Mouse (Mus musculus) small intestine, adult 2 months (tissue): ENCODE results near the gene Ascl2. TPM values are rescaled to one million over a fixed set of nuclear protein-coding genes. Genes with fewer than 3 reads are reported as not detected.

Source experiments
- H3K27ac ChIP-seq: fragments of 200-500 bp; 2 replicates; pipeline ENCODE4 v1.5.1; 2012; ENCODE audit warnings: low read depth, low read length, control low read depth, inconsistent platforms; ENCODE audit not compliant: insufficient read depth
- H3K27me3 ChIP-seq: fragments of 200-500 bp; 2 replicates; pipeline ENCODE4 v1.6.1; 2012; ENCODE audit warnings: mild to moderate bottlenecking, moderate library complexity, low read length, inconsistent platforms; ENCODE audit not compliant: control insufficient read depth, insufficient read depth
- H3K36me3 ChIP-seq: fragments of 200-500 bp; 2 replicates; pipeline ENCODE4 v1.6.1; 2012; ENCODE audit warnings: mild to moderate bottlenecking, low read length, control low read depth, inconsistent platforms; ENCODE audit not compliant: control insufficient read depth, insufficient read depth
- H3K4me1 ChIP-seq: fragments of 200-500 bp; 2 replicates; pipeline ENCODE4 v1.6.1; 2012; ENCODE audit warnings: low read length, inconsistent platforms, mixed read lengths; ENCODE audit not compliant: control insufficient read depth, insufficient read depth, insufficient read length
- H3K4me3 ChIP-seq: fragments of 200-500 bp; 2 replicates; pipeline ENCODE4 v1.5.1; 2012; ENCODE audit warnings: low read depth, mild to moderate bottlenecking, control low read depth, inconsistent platforms, low read length, moderate library complexity
- CTCF ChIP-seq: fragments of 200-500 bp; IDR thresholded peaks from 2 replicates; pipeline ENCODE4 v1.5.1; 2012; ENCODE audit warnings: low read depth, mild to moderate bottlenecking, control low read depth, inconsistent platforms, low read length, moderate library complexity, mixed read lengths; ENCODE audit not compliant: insufficient replicate concordance, insufficient read length; ENCODE audit errors: extremely low read depth
- POLR2A ChIP-seq: fragments of 200-500 bp; IDR thresholded peaks from 2 replicates; pipeline ENCODE4 v1.6.1; 2012; ENCODE audit warnings: low read depth, mild to moderate bottlenecking, control low read depth, inconsistent platforms, low read length, moderate library complexity
- WGBS: fragments of 180-500 bp; shearing (Covaris S2); methylation state at CpG from one replicate; pipeline ENCODE4 v1.1.7; 2018; 5-methylcytosine and 5-hydroxymethylcytosine counted together
- polyA plus RNA-seq: library from polyadenylated mRNA; depleted of rRNA; stranded (reverse); fragments of >200 nt; gene quantifications from 2 replicates; pipeline ENCODE4 v1.2.3, GENCODE M21; 2012

The Ascl2 gene
- polyA plus RNA-seq, 1 experiment: 18.1 TPM

GRCm38 (mm10) chr7:143012230-143012875 is 43.3 kb upstream of the Ascl2 start:
- H3K36me3 ChIP-seq: no peaks in the 10 kb centered on the region
- no peak for TF ChIP-seq CTCF
- no peak for TF ChIP-seq POLR2A
- no peaks in the 10 kb centered on the region for H3K27me3 ChIP-seq
- 41% methylated on average over 5 of the region's 5 CpGs for WGBS
- H3K4me1 ChIP-seq: peaks cover 36% of the 10 kb centered on the region
- no peak overlapping the region for H3K4me3 ChIP-seq
- H3K27ac ChIP-seq: no peak overlapping the region

GRCm38 (mm10) chr7:143011226-143011625 is 42.2 kb upstream of the Ascl2 start:
- 90% methylated on average over 1 of the region's 1 CpGs for WGBS
- no peaks in the 10 kb centered on the region for H3K27me3 ChIP-seq
- TF ChIP-seq POLR2A (no peak), CTCF (no peak)
- no peak overlapping the region for H3K27ac ChIP-seq
- H3K36me3 ChIP-seq: no peaks in the 10 kb centered on the region
- H3K4me3 ChIP-seq: no peak overlapping the region
- peaks cover 35% of the 10 kb centered on the region for H3K4me1 ChIP-seq

DNA sequence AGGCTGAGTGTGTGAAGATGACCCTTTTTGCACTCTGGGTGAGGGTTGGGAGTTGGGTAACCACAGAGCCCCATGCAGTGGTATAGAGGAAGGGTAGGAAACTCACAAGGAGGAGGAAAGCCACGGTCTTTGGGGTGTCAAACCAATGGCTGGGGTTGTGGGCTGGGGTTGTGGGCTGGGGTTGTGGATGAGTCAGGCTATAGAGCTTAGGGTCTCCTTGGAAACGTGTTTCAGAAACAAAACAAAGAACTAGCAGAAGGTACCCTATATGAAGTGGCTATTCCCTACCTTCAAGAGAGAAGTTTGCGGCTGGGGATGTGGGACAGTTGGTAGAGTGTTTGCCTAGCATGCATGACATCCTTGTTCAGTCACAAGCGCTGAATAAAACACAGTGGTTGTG is 40.9 kb upstream of the Ascl2 start:
- no peak overlapping the region for H3K27ac ChIP-seq
- H3K4me3 ChIP-seq: no peak overlapping the region
- no peaks in the 10 kb centered on the region for H3K36me3 ChIP-seq
- H3K4me1 ChIP-seq: peaks cover 31% of the 10 kb centered on the region
- TF ChIP-seq POLR2A (no peak), CTCF (no peak)
- no peaks in the 10 kb centered on the region for H3K27me3 ChIP-seq
- WGBS: 83% methylated on average over 4 of the region's 4 CpGs

- no peaks in the 10 kb centered on the region for H3K27me3 ChIP-seq
- H3K27ac ChIP-seq: no peak overlapping the region
- TF ChIP-seq CTCF: no peak
- TF ChIP-seq POLR2A: no peak
- H3K4me1 ChIP-seq: peaks cover 31% of the 10 kb centered on the region
- whole genome bisulfite sequencing: 42% methylated on average over 3 of the region's 4 CpGs
- H3K36me3 ChIP-seq: no peaks in the 10 kb centered on the region
- H3K4me3 ChIP-seq: no peak overlapping the region
Observed at GRCm38 (mm10) chr7:143008996-143009665, 40.1 kb upstream of the Ascl2 start.

- peaks cover 29% of the 10 kb centered on the region for H3K4me1 ChIP-seq
- no peak for TF ChIP-seq POLR2A
- TF ChIP-seq CTCF: no peak
- 32% methylated on average over 8 of the region's 8 CpGs for WGBS
- peak overlapping the region; percentile 45 for H3K27ac ChIP-seq
- H3K36me3 ChIP-seq: no peaks in the 10 kb centered on the region
- H3K27me3 ChIP-seq: no peaks in the 10 kb centered on the region
- H3K4me3 ChIP-seq: peak overlapping the region; percentile 13
Observed at GRCm38 (mm10) chr7:143008370-143008926, 39.4 kb upstream of the Ascl2 start.

DNA sequence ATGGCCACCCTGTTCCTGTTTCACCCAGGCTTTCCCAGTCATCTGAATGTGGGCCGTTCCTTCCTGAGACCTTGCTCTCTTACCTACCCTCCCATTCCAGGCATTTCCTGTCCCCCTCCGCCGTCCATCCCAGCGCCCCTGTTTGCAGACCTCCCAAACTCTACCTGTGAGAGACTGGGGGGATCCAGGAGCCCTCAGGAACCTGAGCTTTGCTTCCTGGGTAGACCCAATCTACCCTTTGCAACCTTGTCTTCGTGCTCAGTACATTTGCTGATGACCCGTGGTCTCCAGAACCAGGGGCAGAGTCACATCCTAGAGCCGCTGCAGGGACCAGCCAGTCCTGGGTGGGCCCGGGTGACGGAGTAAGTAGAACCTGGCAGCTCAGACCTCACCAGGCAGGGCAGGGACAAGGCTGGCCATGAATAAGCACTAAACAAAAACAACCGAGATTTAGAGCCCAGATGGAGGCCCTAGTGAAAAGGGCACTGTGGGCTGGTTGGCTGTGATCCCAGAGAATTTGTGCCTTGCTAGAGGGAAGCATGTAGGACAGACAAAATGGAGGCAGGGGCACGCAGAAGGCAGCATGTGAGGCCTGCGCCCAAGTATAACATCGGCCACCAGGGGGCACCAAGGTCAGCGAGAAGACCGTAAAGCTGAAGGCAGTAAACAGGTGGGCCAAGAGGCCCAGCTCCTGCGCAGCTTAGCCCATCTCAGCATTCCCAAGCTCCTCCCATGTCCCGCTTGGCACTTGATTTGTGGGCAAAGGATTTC is 38.7 kb upstream of the Ascl2 start:
- TF ChIP-seq POLR2A: peak; percentile 15; the same call in 1 of the 2 replicates
- peak; percentile 96 for TF ChIP-seq CTCF
- Histone ChIP-seq H3K27ac (peak overlapping the region; percentile 45), H3K36me3 (no peaks in the 10 kb centered on the region), H3K4me1 (peaks cover 29% of the 10 kb centered on the region), H3K4me3 (peak overlapping the region; percentile 13), H3K27me3 (no peaks in the 10 kb centered on the region)
- WGBS: 36% methylated on average over 17 of the region's 17 CpGs
